Mouse (Mus musculus) MEL (cell line): ENCODE measurements around the gene Prkch. TPM values are rescaled to one million over a fixed set of nuclear protein-coding genes. Genes with fewer than 3 reads are reported as not detected.

ENCODE experiments used
- DNase-seq: peaks from one replicate; pipeline ENCODE4 v3.0.0; 2011; ENCODE audit warnings: low read depth, low spot score
- H3K27ac ChIP-seq: 2 replicates; pipeline ENCODE4 v1.5.1; 2012; ENCODE audit warnings: low read depth, mild to moderate bottlenecking, control low read depth, low read length, moderate library complexity; ENCODE audit not compliant: control insufficient read depth
- H3K27me3 ChIP-seq, 2 experiments: fragments of 150-350 bp in 1 of 2; sonication (generic) in 1 of 2; 2 replicates each; pipeline ENCODE4 v1.6.1; 2012; ENCODE audit warnings: low read length in 2 of 2, mild to moderate bottlenecking in 2 of 2, improper control_type of control experiment in 1 of 2, moderate library complexity in 1 of 2; ENCODE audit not compliant: insufficient read depth in 2 of 2, control insufficient read depth in 1 of 2
- H3K36me3 ChIP-seq, 2 experiments: 2 replicates each; pipeline ENCODE4 v1.6.1; 2012 to 2014; ENCODE audit warnings: low read length in 2 of 2, improper control_type of control experiment in 1 of 2, inconsistent platforms in 1 of 2, mild to moderate bottlenecking in 1 of 2; ENCODE audit not compliant: insufficient read depth in 2 of 2, control insufficient read depth in 1 of 2
- H3K4me1 ChIP-seq, 2 experiments: fragments of 150-350 bp in 1 of 2; sonication (generic) in 1 of 2; 2 replicates each; pipeline ENCODE4 v1.6.1; 2012; ENCODE audit warnings: low read length in 2 of 2, improper control_type of control experiment in 1 of 2, mild to moderate bottlenecking in 1 of 2; ENCODE audit not compliant: insufficient read depth in 2 of 2, control insufficient read depth in 1 of 2
- H3K4me3 ChIP-seq, 2 experiments: fragments of 150-350 bp in 1 of 2; sonication (generic) in 1 of 2; 2 replicates each; pipeline ENCODE4 v1.5.1; 2012; ENCODE audit warnings: low read depth in 2 of 2, low read length in 2 of 2, mild to moderate bottlenecking in 2 of 2, moderate library complexity in 2 of 2, control low read depth in 1 of 2, improper control_type of control experiment in 1 of 2; ENCODE audit not compliant: control insufficient read depth in 1 of 2, insufficient read depth in 1 of 2
- H3K79me2 ChIP-seq: 2 replicates; pipeline ENCODE4 v1.6.1; 2012; ENCODE audit warnings: mild to moderate bottlenecking, low read length, moderate library complexity; ENCODE audit not compliant: control insufficient read depth, poor library complexity, insufficient read depth
- H3K9ac ChIP-seq: 2 replicates; pipeline ENCODE4 v1.6.1; 2012; ENCODE audit warnings: low read depth, mild to moderate bottlenecking, control low read depth, low read length, moderate library complexity; ENCODE audit not compliant: control insufficient read depth, poor library complexity, severe bottlenecking
- H3K9me3 ChIP-seq: fragments of 150-350 bp; sonication (generic); replicated peaks from 2 replicates; pipeline ENCODE4 v1.6.1; 2012; ENCODE audit warnings: mild to moderate bottlenecking, low read length, improper control_type of control experiment, moderate library complexity; ENCODE audit not compliant: insufficient read depth
- CTCF ChIP-seq, 3 experiments: IDR thresholded peaks in 2 of 3; conservative IDR thresholded peaks in 1 of 3; 2 replicates each; pipeline ENCODE4 v1.5.1; 2011 to 2012; ENCODE audit warnings: low read length in 3 of 3, low read depth in 2 of 3, mild to moderate bottlenecking in 2 of 3, improper control_type of control experiment in 1 of 3, inconsistent platforms in 1 of 3, mixed read lengths in 1 of 3, moderate library complexity in 1 of 3; ENCODE audit not compliant: control insufficient read depth in 1 of 3, insufficient read depth in 1 of 3, poor library complexity in 1 of 3, severe bottlenecking in 1 of 3
- E2F4 ChIP-seq: IDR thresholded peaks from 2 replicates; pipeline ENCODE4 v1.6.1; 2011; ENCODE audit warnings: low read depth, low read length, improper control_type of control experiment, borderline replicate concordance
- ELF1 ChIP-seq: IDR thresholded peaks from 2 replicates; pipeline ENCODE4 v1.6.1; 2014; ENCODE audit warnings: low read depth, mild to moderate bottlenecking, inconsistent platforms, low read length, improper control_type of control experiment, moderate library complexity
- EP300 ChIP-seq, 2 experiments: IDR thresholded peaks; 2 replicates each; pipeline ENCODE4 v1.6.1; 2011; ENCODE audit warnings: improper control_type of control experiment in 2 of 2, low read length in 2 of 2, low read depth in 1 of 2, mild to moderate bottlenecking in 1 of 2
- ETS1 ChIP-seq: IDR thresholded peaks from 2 replicates; pipeline ENCODE4 v1.6.1; 2012; ENCODE audit warnings: low read depth, mild to moderate bottlenecking, inconsistent platforms, low read length, improper control_type of control experiment, moderate library complexity
- KAT2A ChIP-seq: conservative IDR thresholded peaks from 2 replicates; pipeline ENCODE4 v1.6.1; 2012; ENCODE audit warnings: low read depth, low read length, improper control_type of control experiment, inconsistent platforms
- MEF2A ChIP-seq: IDR thresholded peaks from 2 replicates; pipeline ENCODE4 v1.6.1; 2014; ENCODE audit warnings: low read depth, mild to moderate bottlenecking, inconsistent platforms, low read length, improper control_type of control experiment; ENCODE audit not compliant: poor library complexity, insufficient replicate concordance, severe bottlenecking; ENCODE audit errors: extremely low read depth
- POLR2AphosphoS5 ChIP-seq: IDR thresholded peaks from 2 replicates; pipeline ENCODE4 v1.6.1; 2012; ENCODE audit warnings: low read depth, borderline replicate concordance, mild to moderate bottlenecking, inconsistent platforms, low read length, moderate library complexity, mixed read lengths
- RCOR1 ChIP-seq: IDR thresholded peaks from 2 replicates; pipeline ENCODE4 v1.6.1; 2012; ENCODE audit warnings: low read depth, mild to moderate bottlenecking, inconsistent platforms, low read length, improper control_type of control experiment
- UBTF ChIP-seq: IDR thresholded peaks from 2 replicates; pipeline ENCODE4 v1.6.1; 2012; ENCODE audit warnings: low read depth, mild to moderate bottlenecking, inconsistent platforms, low read length, improper control_type of control experiment, moderate library complexity, borderline replicate concordance; ENCODE audit not compliant: insufficient read depth
- USF1 ChIP-seq: IDR thresholded peaks from 2 replicates; pipeline ENCODE4 v1.6.1; 2014; ENCODE audit warnings: low read depth, mild to moderate bottlenecking, inconsistent platforms, low read length, improper control_type of control experiment, moderate library complexity
- USF2 ChIP-seq, 2 experiments: IDR thresholded peaks; 2 replicates each; pipeline ENCODE4 v1.6.1; 2011 to 2012; ENCODE audit warnings: improper control_type of control experiment in 2 of 2, low read length in 2 of 2, borderline replicate concordance in 1 of 2, inconsistent platforms in 1 of 2, low read depth in 1 of 2, mild to moderate bottlenecking in 1 of 2; ENCODE audit not compliant: insufficient read depth in 1 of 2
- ZC3H11A ChIP-seq: IDR thresholded peaks from 2 replicates; pipeline ENCODE4 v1.6.1; 2012; ENCODE audit warnings: low read depth, mild to moderate bottlenecking, inconsistent platforms, low read length, improper control_type of control experiment
- ZMIZ1 ChIP-seq: IDR thresholded peaks from 2 replicates; pipeline ENCODE4 v1.6.1; 2012; ENCODE audit warnings: low read depth, mild to moderate bottlenecking, inconsistent platforms, low read length, improper control_type of control experiment, moderate library complexity
- polyA plus RNA-seq, 2 experiments: library from polyadenylated mRNA; stranded (reverse) in 1 of 2; unstranded in 1 of 2; fragments of >175 nt in 1 of 2; fragments of >200 nt in 1 of 2; gene quantifications; 2 replicates each; pipeline versions ENCODE4 v1.2.1 to v1.2.4; 2012; ENCODE audit warnings: low replicate concordance in 2 of 2, low read depth in 1 of 2; ENCODE audit not compliant: insufficient read length in 2 of 2, insufficient read depth in 1 of 2, missing spikeins in 1 of 2
- total RNA-seq: library from RNA; depleted of rRNA; stranded (reverse); fragments of 300-350 nt; gene quantifications from 2 replicates; pipeline ENCODE4 v1.2.3, GENCODE M21; 2012

Prkch gene
- total and polyA plus RNA-seq, 3 experiments = not detected

- no peaks in the 10 kb centered on the region for H3K9me3 ChIP-seq
- H3K9ac ChIP-seq = no peak overlapping the region
- no peaks in the 10 kb centered on the region for H3K4me1 ChIP-seq
- no peaks in the 10 kb centered on the region for H3K79me2 ChIP-seq
- TF ChIP-seq USF2 (IDR thresholded peaks at IDR 0.05; ENCODE audit: borderline replicate concordance in 1 of 2, insufficient read depth in 1 of 2, low read depth in 1 of 2, low read length in 2 of 2) = no peak
- no peak for TF ChIP-seq KAT2A
- no peak for TF ChIP-seq EP300 (IDR thresholded peaks at IDR 0.05; ENCODE audit: low read depth in 1 of 2, low read length in 2 of 2)
- no peak for TF ChIP-seq ELF1
- no peak for TF ChIP-seq USF1
- no peak for TF ChIP-seq ZMIZ1
- TF ChIP-seq UBTF = no peak
- TF ChIP-seq E2F4 = no peak
- no peak for TF ChIP-seq POLR2AphosphoS5
- TF ChIP-seq ZC3H11A = no peak
- TF ChIP-seq, all 39 proteins: peak for 0
- Histone ChIP-seq H3K36me3 (no peaks in the 10 kb centered on the region), H3K27ac (no peak overlapping the region), H3K27me3 (peaks cover 0 to 6% of the 10 kb centered on the region in 2 experiments; a peak in 3 of 4 replicates), H3K4me3 (no peak overlapping the region)
- DNase-seq = no peak
These were observed 123.9 kb downstream of the Prkch start for GRCm38 (mm10) chr12:73708498-73708897.

- Histone ChIP-seq H3K4me1 (no peaks in the 10 kb centered on the region), H3K4me3 (no peak overlapping the region), H3K9me3 (no peaks in the 10 kb centered on the region), H3K27ac (no peak overlapping the region), H3K9ac (no peak overlapping the region), H3K27me3 (peaks cover 0 to 6% of the 10 kb centered on the region in 2 experiments; a peak in 3 of 4 replicates), H3K79me2 (no peaks in the 10 kb centered on the region), H3K36me3 (no peaks in the 10 kb centered on the region)
- no peak for DNase-seq
- peak in 1 of 3 experiments; percentile 13; a peak in 2 of 6 replicates for TF ChIP-seq CTCF (IDR thresholded peaks at IDR 0.05 in 2 of 3, conservative IDR thresholded peaks at IDR 0.05 in 1 of 3; ENCODE audit: control insufficient read depth in 1 of 3, insufficient read depth in 1 of 3, low read depth in 2 of 3, low read length in 3 of 3, poor library complexity in 1 of 3, severe bottlenecking in 1 of 3)
- no peak for TF ChIP-seq POLR2AphosphoS5
These were observed 124.3 kb downstream of the Prkch start for GRCm38 (mm10) chr12:73708920-73709319.

- no peak overlapping the region for H3K27ac ChIP-seq
- TF ChIP-seq RCOR1 (no peak), MEF2A (no peak), ETS1 (no peak), E2F4 (no peak)
- no peaks in the 10 kb centered on the region for H3K4me1 ChIP-seq
- H3K79me2 ChIP-seq = no peaks in the 10 kb centered on the region
- H3K9ac ChIP-seq = no peak overlapping the region
- no peak for DNase-seq
- peaks cover 0 to 6% of the 10 kb centered on the region in 2 experiments; a peak in 3 of 4 replicates for H3K27me3 ChIP-seq
- H3K9me3 ChIP-seq = no peaks in the 10 kb centered on the region
- no peak overlapping the region for H3K4me3 ChIP-seq
- H3K36me3 ChIP-seq = no peaks in the 10 kb centered on the region
These were observed 126.2 kb downstream of the Prkch start for GRCm38 (mm10) chr12:73710846-73711245.
